In the genomic region with DNA sequence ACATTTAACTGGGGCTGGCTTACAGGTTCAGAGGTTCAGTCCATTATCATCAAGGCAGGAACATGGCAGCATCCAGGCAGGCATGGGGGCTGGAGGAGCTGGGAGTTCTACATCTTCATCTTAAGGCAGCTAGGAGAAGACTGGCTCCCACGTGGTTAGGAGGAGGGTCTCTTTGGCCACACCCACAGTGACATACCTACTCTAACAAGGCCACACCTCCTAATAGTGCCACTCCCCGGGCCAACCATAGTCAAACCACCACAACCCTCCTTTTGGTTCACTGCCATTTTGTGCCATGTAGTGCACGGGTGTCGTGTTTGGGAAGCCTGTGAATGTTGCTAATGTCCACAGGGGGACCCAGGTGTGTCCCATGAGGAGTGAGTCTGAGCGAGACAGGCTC, we compare ENCODE assay signal across 30 mouse cellular contexts. TPM values are rescaled to one million over a fixed set of nuclear protein-coding genes. Genes with fewer than 3 reads are reported as not detected.
DNase-seq lines count a peak whose midpoint lies in the region; ATAC-seq lines count a peak whose summit lies in the region.
"Had no signal": no experiment of that assay in that cellular context is flagged by ENCODE, and none has a peak within 500 bp of the region (broad histone marks: within the 10 kb centered on the region; RNA-seq: fewer than 3 reads in every experiment).

No protein-coding gene starts in this region.

- no peaks in the 10 kb centered on the region for H3K4me1 ChIP-seq in liver, embryonic 12.5 days
- H3K4me1 ChIP-seq: forebrain, embryonic 10.5 days; heart, embryonic 12.5 days; heart, embryonic 15.5 days; hindbrain, embryonic 13.5 days had no signal

- H3K4me2 ChIP-seq in liver, embryonic 12.5 days = no peak overlapping the region
- H3K4me2 ChIP-seq: embryonic facial prominence, embryonic 13.5 days; heart, embryonic 12.5 days; heart, embryonic 15.5 days; hindbrain, embryonic 13.5 days had no signal

- no peak overlapping the region for H3K27ac ChIP-seq in liver, embryonic 12.5 days
- H3K27ac ChIP-seq: embryonic facial prominence, embryonic 10.5 days; embryonic facial prominence, embryonic 13.5 days; forebrain, embryonic 10.5 days; gastrocnemius, adult 2 months; heart, embryonic 15.5 days; hindbrain, embryonic 10.5 days; hindbrain, embryonic 13.5 days had no signal

- ATAC-seq in liver, embryonic 12.5 days = 0 out of 2 replicates have a peak, but pooled peaks have one; percentile 15
- peak; percentile 30; the same call in 1 of the 2 replicates for ATAC-seq in megakaryocyte progenitor cell, adult 5-6 weeks (replicated peaks; ENCODE audit: poor library complexity)
- ATAC-seq: forebrain, embryonic 14.5 days; forebrain, postnatal 0 days; hindbrain, embryonic 16.5 days had no signal

- no peak for DNase-seq in liver
- peak; percentile 80 for DNase-seq in R1 (ENCODE audit: low read depth, low spot score)
- DNase-seq in cerebellum, adult 9-11 months = no peak
- DNase-seq in thymus, postnatal 10 days (ENCODE audit: low spot score in 2 of 2) = no peak
- DNase-seq in adrenal gland, adult 18-20 months (ENCODE audit: low spot score in 2 of 2) = no peak
- DNase-seq: adrenal gland, adult 2 months; adrenal gland, postnatal 14 days; cerebellum, adult 11 months; cerebellum, adult 2 months; cerebellum, postnatal 10 days; cerebellum, postnatal 36 days; embryo, embryonic 11 days; forebrain, postnatal 0 days; gastrocnemius, postnatal 14 days; heart, adult 18-20 months; heart, postnatal 10 days; heart, postnatal 36 days had no signal

- no peaks in the 10 kb centered on the region for H3K9me3 ChIP-seq in liver, embryonic 12.5 days (replicated peaks)
- H3K9me3 ChIP-seq: embryonic facial prominence, embryonic 10.5 days; embryonic facial prominence, embryonic 13.5 days; forebrain, embryonic 10.5 days; G1E; heart, embryonic 15.5 days; hindbrain, embryonic 10.5 days; hindbrain, embryonic 13.5 days had no signal

- 43% methylated on average over 5 of the region's 5 CpGs for WGBS in liver, embryonic 12.5 days (ENCODE audit: insufficient replicate concordance)

- H3K4me3 ChIP-seq in liver, embryonic 12.5 days = no peak overlapping the region
- H3K4me3 ChIP-seq: embryonic facial prominence, embryonic 10.5 days; embryonic facial prominence, embryonic 13.5 days; forebrain, embryonic 10.5 days; gastrocnemius, adult 2 months; heart, embryonic 12.5 days; heart, embryonic 15.5 days; hindbrain, embryonic 10.5 days; hindbrain, embryonic 13.5 days had no signal

- H3K9ac ChIP-seq in liver, embryonic 12.5 days = no peak overlapping the region
- H3K9ac ChIP-seq: embryonic facial prominence, embryonic 13.5 days; forebrain, postnatal 0 days; heart, embryonic 12.5 days; heart, embryonic 15.5 days; hindbrain, embryonic 13.5 days had no signal

- peaks cover 59% of the 10 kb centered on the region for H3K36me3 ChIP-seq in liver, embryonic 12.5 days
- H3K36me3 ChIP-seq: embryonic facial prominence, embryonic 10.5 days; embryonic facial prominence, embryonic 13.5 days; forebrain, embryonic 10.5 days; hindbrain, embryonic 10.5 days; hindbrain, embryonic 13.5 days had no signal

- H3K27me3 ChIP-seq in liver, embryonic 12.5 days (replicated peaks) = no peaks in the 10 kb centered on the region
- H3K27me3 ChIP-seq: embryonic facial prominence, embryonic 13.5 days; heart, embryonic 12.5 days; heart, embryonic 15.5 days; hindbrain, embryonic 13.5 days had no signal

RNA-seq across cellular contexts. Expression of a gene that starts 15.1 kb away (rescaled TPM):
- 4.0 and 4.6 TPM in 2 replicates for polyA plus RNA-seq in liver, embryonic 12.5 days (2016; fragmentation: Nextera tagmentation; extraction: Ambion mirVana)
- 62.9 and 69.5 TPM in 2 replicates for total RNA-seq in megakaryocyte progenitor cell, adult 5-6 weeks (2015)
- total RNA-seq in megakaryocyte progenitor cell, adult 5-6 weeks (2017) = 36.4 and 45.5 TPM in 2 replicates
- total RNA-seq in adrenal gland, adult 18-20 months (2021) = 10 to 100 TPM; 19.1 to 20.6 TPM

RNA-seq across cellular contexts. Expression of a gene that starts 52.6 kb away (rescaled TPM):
- 2.6 and 2.9 TPM in 2 replicates for polyA plus RNA-seq in liver, embryonic 12.5 days (2016; fragmentation: Nextera tagmentation; extraction: Ambion mirVana)
- 0.17 and 0.72 TPM in 2 replicates for total RNA-seq in megakaryocyte progenitor cell, adult 5-6 weeks (2015)
- total RNA-seq in megakaryocyte progenitor cell, adult 5-6 weeks (2017) = 0.34 TPM in 1 of 2 replicates, not detected in the other
- 1 to 10 TPM; 4.8 to 4.9 TPM for total RNA-seq in adrenal gland, adult 18-20 months (2021)

RNA-seq across cellular contexts. Expression of a gene that starts 52.6 kb away (rescaled TPM):
- 3.0 and 3.3 TPM in 2 replicates for polyA plus RNA-seq in liver, embryonic 12.5 days (2016; fragmentation: Nextera tagmentation; extraction: Ambion mirVana)
- 2.9 and 5.4 TPM in 2 replicates for total RNA-seq in megakaryocyte progenitor cell, adult 5-6 weeks (2015)
- total RNA-seq in megakaryocyte progenitor cell, adult 5-6 weeks (2017) = 3.9 and 4.6 TPM in 2 replicates
- total RNA-seq in adrenal gland, adult 18-20 months (2021) = 10 to 100 TPM; 11.5 to 17.0 TPM
